25 mouse cellular contexts compared by ENCODE assay signal in the genomic region with DNA sequence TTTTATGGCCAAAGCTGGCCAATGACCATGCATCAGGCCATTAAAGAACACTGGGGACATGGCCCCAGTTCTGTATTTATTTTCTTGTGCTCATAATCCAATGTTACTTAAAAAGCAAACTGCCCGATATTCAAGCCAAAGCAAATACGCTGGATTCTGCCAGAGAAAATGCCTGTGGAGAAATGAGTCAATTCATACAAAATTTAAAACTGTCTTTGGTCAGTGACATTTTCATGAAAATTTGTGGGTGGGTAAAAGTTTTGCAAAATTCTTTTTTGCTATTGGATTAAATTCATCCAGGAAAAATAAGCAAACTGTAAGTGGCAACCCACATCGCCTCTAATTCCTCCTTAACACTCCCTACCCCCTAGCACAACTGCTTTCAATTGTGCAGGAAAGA.
"Had no signal": no experiment of that assay in that cellular context is flagged by ENCODE, and none has a peak within 500 bp of the region (broad histone marks: within the 10 kb centered on the region; RNA-seq: fewer than 3 reads in every experiment).

No protein-coding gene starts in this region.

- H3K4me1 ChIP-seq: heart, embryonic 10.5 days; heart, embryonic 12.5 days; liver, embryonic 13.5 days; liver, embryonic 15.5 days had no signal

- ATAC-seq: hindbrain, embryonic 16.5 days; inflammation-experienced regulatory T-cells, adult 6 months; intestine, embryonic 15.5 days; intestine, postnatal 0 days had no signal

- H3K27ac ChIP-seq: heart, embryonic 10.5 days; hindbrain, embryonic 14.5 days; intestine, embryonic 15.5 days; layer of hippocampus, adult 2 months; limb, embryonic 13.5 days; limb, embryonic 15.5 days; liver, embryonic 13.5 days; liver, embryonic 15.5 days had no signal

- H3K4me3 ChIP-seq: heart, embryonic 10.5 days; heart, embryonic 12.5 days; intestine, embryonic 15.5 days; layer of hippocampus, adult 2 months; limb, embryonic 13.5 days; limb, embryonic 15.5 days; liver, embryonic 13.5 days; liver, embryonic 15.5 days had no signal

- DNase-seq: gastrocnemius, postnatal 14 days; gastrocnemius, postnatal 36 days; heart, adult 18-20 months; heart, postnatal 10 days; heart, postnatal 36 days; kidney, adult 18-20 months; kidney, adult 8-10 months; kidney, postnatal 10 days; kidney, postnatal 25 days; kidney, postnatal 4 days; layer of hippocampus, adult 9-11 months; layer of hippocampus, postnatal 36 days; left cerebral cortex, postnatal 4 days; liver, embryonic 13.5 days had no signal
